Mouse (Mus musculus): ENCODE measurements around the gene Eef1akmt1.

DNA sequence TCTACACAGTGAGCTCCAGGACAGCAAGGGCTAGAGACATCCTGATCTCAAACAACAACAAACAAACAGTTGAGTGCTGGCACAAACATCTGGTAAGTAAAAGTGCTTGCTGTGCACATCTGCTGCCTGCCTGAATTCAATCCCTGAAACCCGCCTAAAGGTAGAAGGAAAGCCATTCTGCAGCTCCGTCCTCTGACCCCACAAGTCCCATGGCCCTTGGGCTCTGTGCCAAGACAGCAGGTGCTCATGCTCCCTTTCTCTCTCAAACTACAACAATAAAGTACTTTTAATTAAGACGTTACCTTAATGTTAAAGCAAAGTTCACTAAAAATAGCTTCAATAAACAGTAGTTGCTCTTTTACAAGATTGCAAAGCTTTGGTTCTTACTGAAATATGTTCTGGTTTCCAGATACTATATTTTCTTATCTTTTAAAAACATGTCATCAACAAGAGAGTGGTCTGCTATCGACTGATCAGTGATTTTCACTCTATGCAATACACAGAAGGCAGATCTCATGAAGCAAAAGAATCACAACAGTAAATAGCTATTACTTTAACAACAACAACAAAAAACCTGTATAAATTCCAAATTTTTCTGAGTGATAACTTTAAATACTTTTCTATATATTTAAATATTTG is 49.3 kb upstream of the Eef1akmt1 start:
- TF ChIP-seq EP300 (IDR thresholded peaks at IDR 0.05; ENCODE audit: low read depth in 1 of 2, low read length in 2 of 2), result no peak
- no peak for TF ChIP-seq MYC (IDR thresholded peaks at IDR 0.05; ENCODE audit: low read depth, low read length)
- no peak for TF ChIP-seq ZMIZ1 (IDR thresholded peaks at IDR 0.05; ENCODE audit: low read depth, low read length)
- TF ChIP-seq KAT2A (conservative IDR thresholded peaks at IDR 0.05; ENCODE audit: low read depth, low read length), result no peak
- no peak for TF ChIP-seq MAFK (IDR thresholded peaks at IDR 0.05; ENCODE audit: borderline replicate concordance, low read depth, low read length)
- TF ChIP-seq ELF1 (IDR thresholded peaks at IDR 0.05; ENCODE audit: low read depth, low read length), result no peak
- TF ChIP-seq TBP (IDR thresholded peaks at IDR 0.05; ENCODE audit: low read depth, low read length), result no peak
- no peak for TF ChIP-seq CTCF (IDR thresholded peaks at IDR 0.05 in 2 of 3, conservative IDR thresholded peaks at IDR 0.05 in 1 of 3; ENCODE audit: control insufficient read depth in 1 of 3, insufficient read depth in 1 of 3, low read depth in 2 of 3, low read length in 3 of 3, poor library complexity in 1 of 3, severe bottlenecking in 1 of 3)
- TF ChIP-seq TAL1 (IDR thresholded peaks at IDR 0.05; ENCODE audit: low read length), result no peak
- no peak for TF ChIP-seq MXI1 (IDR thresholded peaks at IDR 0.05; ENCODE audit: low read depth, low read length)
- no peak for TF ChIP-seq UBTF (IDR thresholded peaks at IDR 0.05; ENCODE audit: borderline replicate concordance, insufficient read depth, low read depth, low read length)
- no peak for TF ChIP-seq MAZ (IDR thresholded peaks at IDR 0.05; ENCODE audit: low read depth, low read length)
